Mouse (Mus musculus) brain, embryonic 14.5 days (tissue): ENCODE results near the gene C530025M09Rik.

Experiments used
- CTCF ChIP-seq: fragments of 200-500 bp; IDR thresholded peaks from 2 replicates; pipeline ENCODE4 v1.5.1; 2012; ENCODE audit warnings: inconsistent platforms, mild to moderate bottlenecking, moderate library complexity, borderline replicate concordance; ENCODE audit not compliant: insufficient read depth, insufficient read length; ENCODE audit errors: extremely low read depth
- POLR2A ChIP-seq: fragments of 200-500 bp; IDR thresholded peaks from 2 replicates; pipeline ENCODE4 v1.6.1; 2012; ENCODE audit warnings: mild to moderate bottlenecking, inconsistent platforms, borderline replicate concordance; ENCODE audit not compliant: poor library complexity, insufficient read depth, insufficient read length, severe bottlenecking; ENCODE audit errors: extremely low read depth

DNA sequence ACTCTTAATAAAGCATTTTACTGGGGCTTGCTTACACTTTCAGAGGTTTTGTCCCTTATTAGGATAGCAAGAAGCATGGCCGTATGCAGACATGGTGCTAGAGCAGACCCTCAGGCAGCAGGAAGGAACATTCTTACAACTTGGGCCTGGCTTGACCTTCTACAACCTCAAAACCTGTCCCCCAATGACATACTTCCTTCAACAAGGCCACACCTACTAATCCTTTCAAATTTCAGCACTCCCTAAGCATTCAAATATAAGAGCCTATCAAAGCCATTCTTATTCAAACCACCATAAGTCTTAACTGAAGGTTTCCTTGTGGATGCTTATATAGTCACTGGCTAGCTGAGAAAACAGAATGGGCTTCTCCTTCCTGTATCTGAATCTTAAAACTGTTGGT lies 4.1 kb upstream of the C530025M09Rik start:
- no peak for TF ChIP-seq CTCF
- TF ChIP-seq POLR2A, result no peak
